Mouse (Mus musculus) G1E (cell line): ENCODE data around the gene Nap1l4.

Experiments used
- CTCF ChIP-seq: IDR thresholded peaks from 2 replicates; pipeline ENCODE4 v1.5.1; 2012; ENCODE audit warnings: low read depth, low read length, inconsistent platforms, mixed read lengths
- GATA1 ChIP-seq: IDR thresholded peaks from 2 replicates; pipeline ENCODE4 v1.6.1; 2012; ENCODE audit warnings: borderline replicate concordance, low read length, inconsistent platforms, mixed read lengths
- GATA2 ChIP-seq: IDR thresholded peaks from 2 replicates; pipeline ENCODE4 v1.6.1; 2012; ENCODE audit warnings: low read depth, low read length, inconsistent platforms, borderline replicate concordance
- POLR2AphosphoS5 ChIP-seq: IDR thresholded peaks from 2 replicates; pipeline ENCODE4 v1.6.1; 2012; ENCODE audit warnings: low read depth, low read length, inconsistent platforms; ENCODE audit not compliant: insufficient replicate concordance
- TAL1 ChIP-seq: conservative IDR thresholded peaks from 2 replicates; pipeline ENCODE4 v1.6.1; 2012; ENCODE audit warnings: low read depth, low read length, inconsistent platforms, mixed read lengths

DNA sequence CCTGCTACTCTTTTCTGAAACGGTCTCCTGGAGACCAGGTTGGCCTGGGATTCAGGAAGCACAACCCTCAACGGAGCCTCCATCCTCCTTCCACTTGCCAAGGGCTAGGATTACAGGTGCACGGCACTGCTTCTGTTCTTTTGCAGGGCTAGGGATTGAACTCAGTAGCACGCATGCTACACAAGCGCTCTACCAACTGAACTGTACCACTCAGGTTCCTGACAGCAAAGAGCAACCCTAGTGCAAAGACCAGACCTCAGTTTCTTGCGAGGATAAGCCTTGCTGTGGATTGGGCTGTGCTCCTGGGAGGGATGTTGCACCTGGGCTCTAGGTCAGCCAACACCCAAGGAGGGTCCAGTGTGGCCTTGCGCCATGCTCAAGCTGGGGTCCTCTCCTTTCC is 42.6 kb downstream of the Nap1l4 start:
- TF ChIP-seq CTCF (no peak), TAL1 (no peak), GATA1 (no peak), GATA2 (no peak), POLR2AphosphoS5 (no peak)
